Mouse (Mus musculus): ENCODE measurements at regions not wholly inside any gene's neighbourhood (a gene's known extent, or its start where the extent isn't known, plus 50 kb on each side); places are given as distances from the start of the nearest gene placed in this dataset.

DNA sequence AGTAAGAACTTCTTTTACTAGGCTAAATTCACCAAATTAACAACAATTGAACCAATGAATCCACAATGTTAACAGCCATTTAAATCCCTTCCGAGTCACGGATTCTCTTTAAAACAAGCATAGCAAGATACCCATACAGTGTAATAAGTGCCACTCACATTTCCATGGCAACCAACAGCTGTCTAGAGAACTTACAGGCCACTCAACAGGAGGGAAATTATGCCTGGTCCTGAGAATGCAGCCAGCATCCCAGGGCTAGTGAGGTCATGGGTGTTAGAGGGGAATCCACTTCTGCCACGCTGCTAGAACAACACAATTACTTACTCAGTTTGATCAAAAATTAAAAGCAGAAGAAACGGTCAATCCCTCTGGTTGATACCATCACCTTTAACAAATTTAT lies 296.7 kb downstream of the Klf6 start:
- WGBS: 96% methylated on average over 4 of the region's 4 CpGs
- Histone ChIP-seq H3K4me1 (replicated peaks; ENCODE audit: control insufficient read depth, insufficient read depth, low read length) (no peaks in the 10 kb centered on the region), H3K27me3 (ENCODE audit: control insufficient read depth, insufficient read depth, low read length) (no peaks in the 10 kb centered on the region), H3K27ac (ENCODE audit: control insufficient read depth, insufficient read depth, low read length) (no peak overlapping the region), H3K36me3 (ENCODE audit: control insufficient read depth, insufficient read depth, low read length) (no peaks in the 10 kb centered on the region), H3K4me3 (ENCODE audit: control insufficient read depth, insufficient read depth, low read length) (no peak overlapping the region)
- TF ChIP-seq CTCF (IDR thresholded peaks at IDR 0.05; ENCODE audit: borderline replicate concordance, control insufficient read depth, extremely low read depth, insufficient read depth, low read length, poor library complexity) (no peak), POLR2A (IDR thresholded peaks at IDR 0.05; ENCODE audit: control insufficient read depth, extremely low read depth, insufficient read depth, low read length, poor library complexity) (no peak)
- no peak for DNase-seq

- TF ChIP-seq POLR2A (IDR thresholded peaks at IDR 0.05; ENCODE audit: control insufficient read depth, extremely low read depth, insufficient read depth, low read length, poor library complexity) (no peak), CTCF (IDR thresholded peaks at IDR 0.05; ENCODE audit: borderline replicate concordance, control insufficient read depth, extremely low read depth, insufficient read depth, low read length, poor library complexity) (no peak)
Observed at GRCm38 (mm10) chr13:6159412-6159811, 298.1 kb downstream of the Klf6 start.

DNA sequence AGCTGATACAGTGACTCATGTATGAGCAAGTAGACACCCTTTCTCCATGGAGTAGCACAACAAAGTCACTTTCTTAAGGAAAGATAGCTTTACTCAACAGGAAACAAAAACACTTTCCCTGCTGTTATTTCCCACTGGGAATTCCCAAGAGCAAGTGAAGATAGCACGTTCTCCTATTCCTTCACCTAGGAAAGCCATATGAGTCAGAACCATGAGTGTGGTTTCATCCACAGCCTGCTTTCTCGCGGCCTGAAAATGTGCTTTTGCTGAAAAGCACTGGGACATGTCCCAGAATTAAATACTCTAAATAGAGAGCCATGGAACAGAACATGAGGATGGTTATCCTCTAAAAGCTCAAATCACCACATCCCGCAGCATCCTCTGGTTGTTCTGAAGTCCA lies 304.6 kb downstream of the Klf6 start:
- 95% methylated on average over 4 of the region's 4 CpGs for WGBS
- TF ChIP-seq POLR2A (IDR thresholded peaks at IDR 0.05; ENCODE audit: control insufficient read depth, extremely low read depth, insufficient read depth, low read length, poor library complexity) (no peak), CTCF (IDR thresholded peaks at IDR 0.05; ENCODE audit: borderline replicate concordance, control insufficient read depth, extremely low read depth, insufficient read depth, low read length, poor library complexity) (no peak)
- no peaks in the 10 kb centered on the region for H3K27me3 ChIP-seq (ENCODE audit: control insufficient read depth, insufficient read depth, low read length)
- H3K27ac ChIP-seq (ENCODE audit: control insufficient read depth, insufficient read depth, low read length): no peak overlapping the region
- no peak for DNase-seq
- no peaks in the 10 kb centered on the region for H3K4me1 ChIP-seq (replicated peaks; ENCODE audit: control insufficient read depth, insufficient read depth, low read length)
- H3K36me3 ChIP-seq (ENCODE audit: control insufficient read depth, insufficient read depth, low read length): no peaks in the 10 kb centered on the region
- no peak overlapping the region for H3K4me3 ChIP-seq (ENCODE audit: control insufficient read depth, insufficient read depth, low read length)

More at GRCm38 (mm10) chr13:6159412-6159811, 298.1 kb downstream of the Klf6 start:
- no peak for DNase-seq
- 66% methylated on average over 2 of the region's 2 CpGs for WGBS
- Histone ChIP-seq H3K36me3 (ENCODE audit: control insufficient read depth, insufficient read depth, low read length) (no peaks in the 10 kb centered on the region), H3K4me3 (ENCODE audit: control insufficient read depth, insufficient read depth, low read length) (no peak overlapping the region), H3K27ac (ENCODE audit: control insufficient read depth, insufficient read depth, low read length) (no peak overlapping the region), H3K27me3 (ENCODE audit: control insufficient read depth, insufficient read depth, low read length) (no peaks in the 10 kb centered on the region), H3K4me1 (replicated peaks; ENCODE audit: control insufficient read depth, insufficient read depth, low read length) (no peaks in the 10 kb centered on the region)

DNA sequence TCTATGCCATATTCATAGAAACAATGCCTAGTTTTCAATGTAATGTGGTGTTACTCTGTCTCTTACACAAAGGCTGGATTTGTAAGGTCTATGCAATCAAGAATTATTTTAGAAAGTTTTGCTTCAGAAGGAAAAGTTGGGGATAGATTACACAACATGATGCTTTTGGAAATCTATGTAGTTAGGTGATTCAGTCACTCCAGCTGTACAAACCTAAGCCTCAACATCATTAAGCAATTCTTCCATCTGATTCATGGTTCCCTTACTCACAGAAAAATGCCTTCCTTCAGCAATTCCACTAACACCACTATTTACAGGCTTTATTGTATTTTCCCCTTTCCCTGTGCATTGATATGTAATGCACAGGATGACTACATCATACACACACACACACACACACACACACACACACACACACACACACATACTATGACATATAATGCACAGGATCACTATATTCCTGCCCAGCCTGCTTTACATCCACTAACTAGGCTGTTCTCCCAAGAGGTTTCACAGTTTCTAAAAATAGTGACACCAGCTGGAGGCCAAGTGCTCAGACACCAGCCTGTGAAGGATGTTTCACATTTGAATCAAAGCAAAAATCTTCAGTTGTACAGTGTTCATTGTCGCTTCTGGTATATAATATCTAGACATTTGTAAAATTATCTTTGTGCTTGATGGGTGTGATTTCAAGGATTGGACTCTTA lies 305.9 kb downstream of the Klf6 start:
- 94% methylated on average over 1 of the region's 1 CpGs for WGBS
- Histone ChIP-seq H3K4me1 (replicated peaks; ENCODE audit: control insufficient read depth, insufficient read depth, low read length) (no peaks in the 10 kb centered on the region), H3K36me3 (ENCODE audit: control insufficient read depth, insufficient read depth, low read length) (no peaks in the 10 kb centered on the region), H3K27ac (ENCODE audit: control insufficient read depth, insufficient read depth, low read length) (no peak overlapping the region), H3K4me3 (ENCODE audit: control insufficient read depth, insufficient read depth, low read length) (no peak overlapping the region), H3K27me3 (ENCODE audit: control insufficient read depth, insufficient read depth, low read length) (no peaks in the 10 kb centered on the region)
- TF ChIP-seq CTCF (IDR thresholded peaks at IDR 0.05; ENCODE audit: borderline replicate concordance, control insufficient read depth, extremely low read depth, insufficient read depth, low read length, poor library complexity) (no peak), POLR2A (IDR thresholded peaks at IDR 0.05; ENCODE audit: control insufficient read depth, extremely low read depth, insufficient read depth, low read length, poor library complexity) (no peak)
- DNase-seq: no peak

- H3K4me1 ChIP-seq (replicated peaks; ENCODE audit: control insufficient read depth, insufficient read depth, low read length): no peaks in the 10 kb centered on the region
- H3K4me3 ChIP-seq (ENCODE audit: control insufficient read depth, insufficient read depth, low read length): no peak overlapping the region
- no peaks in the 10 kb centered on the region for H3K36me3 ChIP-seq (ENCODE audit: control insufficient read depth, insufficient read depth, low read length)
- DNase-seq: no peak
- no peak for TF ChIP-seq POLR2A (IDR thresholded peaks at IDR 0.05; ENCODE audit: control insufficient read depth, extremely low read depth, insufficient read depth, low read length, poor library complexity)
- TF ChIP-seq CTCF (IDR thresholded peaks at IDR 0.05; ENCODE audit: borderline replicate concordance, control insufficient read depth, extremely low read depth, insufficient read depth, low read length, poor library complexity): no peak
- H3K27me3 ChIP-seq (ENCODE audit: control insufficient read depth, insufficient read depth, low read length): no peaks in the 10 kb centered on the region
- H3K27ac ChIP-seq (ENCODE audit: control insufficient read depth, insufficient read depth, low read length): no peak overlapping the region
Observed at GRCm38 (mm10) chr13:6173095-6173494, 311.8 kb downstream of the Klf6 start.

GRCm38 (mm10) chr13:6178362-6179070 lies 317.2 kb downstream of the Klf6 start:
- H3K36me3 ChIP-seq (ENCODE audit: control insufficient read depth, insufficient read depth, low read length): no peaks in the 10 kb centered on the region
- WGBS: 90% methylated on average over 9 of the region's 9 CpGs
- H3K27me3 ChIP-seq (ENCODE audit: control insufficient read depth, insufficient read depth, low read length): no peaks in the 10 kb centered on the region
- no peak overlapping the region for H3K27ac ChIP-seq (ENCODE audit: control insufficient read depth, insufficient read depth, low read length)
- no peak for DNase-seq
- no peak overlapping the region for H3K4me3 ChIP-seq (ENCODE audit: control insufficient read depth, insufficient read depth, low read length)
- H3K4me1 ChIP-seq (replicated peaks; ENCODE audit: control insufficient read depth, insufficient read depth, low read length): no peaks in the 10 kb centered on the region
- no peak for TF ChIP-seq POLR2A (IDR thresholded peaks at IDR 0.05; ENCODE audit: control insufficient read depth, extremely low read depth, insufficient read depth, low read length, poor library complexity)
